Mouse (Mus musculus) liver, embryonic 12.5 days (tissue): ENCODE data around the gene Isy1. TPM values are rescaled to one million over a fixed set of nuclear protein-coding genes. Genes with fewer than 3 reads are reported as not detected.

ENCODE experiments used
- ATAC-seq: fragments of 200-750 bp; cut with Nextera tagmentation; 2 replicates; pipeline ENCODE4 v1.8.0; 2017; ENCODE audit warnings: moderate number of reproducible peaks, mild to moderate bottlenecking, moderate library complexity
- H3K27ac ChIP-seq: fragments of 300-500 bp; sonication (generic); 2 replicates; pipeline ENCODE4 v1.5.1; 2016; ENCODE audit warnings: mild to moderate bottlenecking
- H3K27me3 ChIP-seq: fragments of 300-500 bp; sonication (generic); replicated peaks from 2 replicates; pipeline ENCODE4 v1.6.1; 2016; ENCODE audit warnings: mild to moderate bottlenecking, moderate library complexity
- H3K36me3 ChIP-seq: fragments of 300-500 bp; sonication (generic); 2 replicates; pipeline ENCODE4 v1.6.1; 2016; ENCODE audit warnings: mild to moderate bottlenecking, moderate library complexity
- H3K4me1 ChIP-seq: fragments of 300-500 bp; sonication (generic); 2 replicates; pipeline ENCODE4 v1.6.1; 2016
- H3K4me2 ChIP-seq: fragments of 300-500 bp; sonication (generic); 2 replicates; pipeline ENCODE4 v1.6.1; 2016; ENCODE audit warnings: mild to moderate bottlenecking, moderate library complexity
- H3K4me3 ChIP-seq: fragments of 300-500 bp; sonication (generic); 2 replicates; pipeline ENCODE4 v1.5.1; 2016; ENCODE audit warnings: mild to moderate bottlenecking, moderate library complexity
- H3K9ac ChIP-seq: fragments of 300-500 bp; sonication (generic); 2 replicates; pipeline ENCODE4 v1.6.1; 2016; ENCODE audit warnings: mild to moderate bottlenecking, moderate library complexity
- H3K9me3 ChIP-seq: fragments of 300-500 bp; sonication (generic); replicated peaks from 2 replicates; pipeline ENCODE4 v1.6.1; 2016; ENCODE audit warnings: mild to moderate bottlenecking, moderate library complexity
- WGBS: fragments of 180-500 bp; shearing (Covaris S2); methylation state at CpG from one replicate; pipeline ENCODE4 v1.1.7; 2016; ENCODE audit not compliant: insufficient replicate concordance; 5-methylcytosine and 5-hydroxymethylcytosine counted together
- polyA plus RNA-seq: library from polyadenylated mRNA; unstranded; fragments of >200 nt; fragmentation: Nextera tagmentation; extraction: Ambion mirVana; gene quantifications from 2 replicates; pipeline ENCODE4 v1.2.1, GENCODE M21; 2016

The Isy1 gene
- polyA plus RNA-seq, 1 experiment from 2014 or later, result 59.5 TPM

GRCm38 (mm10) chr6:87845031-87845695 is 6.6 kb upstream of the Isy1 start:
- ATAC-seq, result no peak
- Histone ChIP-seq H3K27me3 (no peaks in the 10 kb centered on the region), H3K9ac (no peak overlapping the region), H3K4me3 (no peak overlapping the region), H3K9me3 (no peaks in the 10 kb centered on the region), H3K4me2 (no peak overlapping the region), H3K4me1 (peaks cover 39% of the 10 kb centered on the region), H3K27ac (0 out of 2 replicates have a peak overlapping the region, but pooled peaks have one; percentile 3), H3K36me3 (peaks cover 84% of the 10 kb centered on the region)
- 85% methylated on average over 13 of the region's 13 CpGs for WGBS

DNA sequence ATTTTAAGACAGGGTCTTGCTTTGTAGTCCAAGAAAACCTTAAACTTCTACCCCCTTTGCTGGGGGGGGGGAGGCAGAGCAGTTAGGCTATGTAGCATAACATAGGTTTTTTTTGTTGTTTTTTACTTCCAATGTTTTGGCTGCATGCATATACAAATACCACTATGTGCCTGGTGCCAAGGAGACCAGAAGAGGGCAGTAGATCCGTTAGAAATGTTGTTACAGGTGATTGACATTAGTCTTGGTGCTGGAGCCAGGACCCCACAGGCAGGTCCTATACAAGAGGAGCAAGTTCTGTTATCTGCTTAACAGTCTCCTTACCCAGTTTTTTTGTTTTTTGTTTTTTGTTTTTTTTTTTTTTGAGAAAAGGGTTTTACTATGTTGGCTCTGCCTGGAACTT is 3.7 kb upstream of the Isy1 start:
- Histone ChIP-seq H3K36me3 (peaks cover 67% of the 10 kb centered on the region), H3K4me2 (no peak overlapping the region), H3K27ac (peak overlapping the region; percentile 21; the same call in 1 of the 2 replicates), H3K27me3 (no peaks in the 10 kb centered on the region), H3K9ac (no peak overlapping the region), H3K9me3 (no peaks in the 10 kb centered on the region), H3K4me1 (peaks cover 40% of the 10 kb centered on the region), H3K4me3 (no peak overlapping the region)
- WGBS, result 16% methylated on average over 1 of the region's 1 CpGs
- no peak for ATAC-seq

- WGBS, result 60% methylated on average over 8 of the region's 8 CpGs
- H3K27ac ChIP-seq, result 0 out of 2 replicates have a peak overlapping the region, but pooled peaks have one; percentile 21
- H3K4me1 ChIP-seq, result peaks cover 40% of the 10 kb centered on the region
- no peaks in the 10 kb centered on the region for H3K27me3 ChIP-seq
- no peak overlapping the region for H3K9ac ChIP-seq
- H3K9me3 ChIP-seq, result no peaks in the 10 kb centered on the region
- ATAC-seq, result no peak
- H3K4me3 ChIP-seq, result no peak overlapping the region
- H3K4me2 ChIP-seq, result no peak overlapping the region
- peaks cover 64% of the 10 kb centered on the region for H3K36me3 ChIP-seq
Measured at GRCm38 (mm10) chr6:87841635-87842034, 3.0 kb upstream of the Isy1 start.

- Histone ChIP-seq H3K27ac (peak overlapping the region; percentile 97), H3K4me2 (peak overlapping the region; percentile 81), H3K36me3 (peaks cover 59% of the 10 kb centered on the region), H3K4me3 (peak overlapping the region; percentile 73), H3K9me3 (no peaks in the 10 kb centered on the region), H3K4me1 (peaks cover 36% of the 10 kb centered on the region), H3K27me3 (no peaks in the 10 kb centered on the region), H3K9ac (peak overlapping the region; percentile 88)
- 48% methylated on average over 11 of the region's 11 CpGs for WGBS
- ATAC-seq, result no peak
Measured at GRCm38 (mm10) chr6:87839797-87840341, 1.3 kb upstream of the Isy1 start.

GRCm38 (mm10) chr6:87835695-87836094 is 2.9 kb downstream of the Isy1 start, which contains the start of gene Gm45140:
Gm45140 (minus strand) TSS chr6:87835795.
- Histone ChIP-seq H3K27me3 (no peaks in the 10 kb centered on the region), H3K4me2 (no peak within 1 kb of the TSS), H3K4me1 (peaks cover 32% of the 10 kb centered on the region), H3K4me3 (no peak within 1 kb of the TSS), H3K36me3 (peaks cover 58% of the 10 kb centered on the region), H3K27ac (no peak within 1 kb of the TSS), H3K9me3 (no peaks in the 10 kb centered on the region), H3K9ac (no peak within 1 kb of the TSS)
- ATAC-seq, result no peak
- WGBS, result 84% methylated on average over 7 of the region's 7 CpGs

DNA sequence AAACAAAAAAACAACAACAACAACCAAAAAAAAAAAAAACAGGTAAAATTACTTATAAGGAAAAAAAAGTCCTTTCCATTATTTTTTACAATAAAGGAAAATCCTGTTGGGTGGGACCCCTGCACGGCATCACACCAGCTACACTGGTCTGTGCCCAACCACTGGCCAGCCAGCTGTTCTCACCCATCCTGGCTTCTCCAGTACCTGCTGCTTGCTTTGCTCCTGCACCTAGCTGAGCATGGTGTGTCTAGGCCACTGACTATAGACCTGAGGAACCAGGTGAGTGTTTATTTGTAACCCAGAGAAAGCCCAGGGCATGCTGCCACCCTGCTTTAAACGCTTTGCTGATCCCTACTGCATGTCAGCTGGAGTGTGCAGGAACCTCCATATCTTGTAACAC is 18.2 kb downstream of the Isy1 start:
- H3K9ac ChIP-seq, result no peak overlapping the region
- no peak overlapping the region for H3K4me3 ChIP-seq
- H3K36me3 ChIP-seq, result peaks cover 100% of the 10 kb centered on the region
- H3K9me3 ChIP-seq, result no peaks in the 10 kb centered on the region
- H3K4me2 ChIP-seq, result no peak overlapping the region
- ATAC-seq, result no peak
- peaks cover 8% of the 10 kb centered on the region; the same call in 1 of the 2 replicates for H3K4me1 ChIP-seq
- H3K27ac ChIP-seq, result no peak overlapping the region
- WGBS, result 84% methylated on average over 2 of the region's 2 CpGs
- no peaks in the 10 kb centered on the region for H3K27me3 ChIP-seq

DNA sequence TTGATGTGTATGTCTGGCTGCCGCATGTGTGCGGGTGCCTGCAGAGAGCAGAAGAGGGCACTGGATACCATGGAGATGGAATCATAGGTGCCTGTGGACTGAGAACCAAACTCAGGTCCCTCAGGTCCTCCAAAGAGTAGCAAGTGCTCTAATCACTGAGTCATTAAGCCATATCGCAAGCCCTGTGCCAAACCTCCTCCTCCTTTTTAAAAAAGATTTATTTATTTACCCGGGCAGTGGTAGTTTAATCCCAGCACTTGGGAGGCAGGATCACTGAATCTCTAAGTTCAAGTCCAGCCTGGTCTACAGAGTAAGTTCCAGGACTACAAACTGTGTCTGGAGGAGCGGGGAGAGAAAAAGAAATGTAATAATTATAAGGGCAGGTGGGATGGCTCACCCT is 24.1 kb downstream of the Isy1 start:
- no peak for ATAC-seq
- WGBS, result 85% methylated on average over 5 of the region's 5 CpGs
- Histone ChIP-seq H3K36me3 (peaks cover 62% of the 10 kb centered on the region), H3K9ac (no peak overlapping the region), H3K4me2 (no peak overlapping the region), H3K27me3 (no peaks in the 10 kb centered on the region), H3K9me3 (no peaks in the 10 kb centered on the region), H3K27ac (no peak overlapping the region), H3K4me1 (peaks cover 34% of the 10 kb centered on the region), H3K4me3 (no peak overlapping the region)

- H3K4me3 ChIP-seq, result peak overlapping the region; percentile 72
- peaks cover 49% of the 10 kb centered on the region for H3K36me3 ChIP-seq
- H3K4me2 ChIP-seq, result peak overlapping the region; percentile 86
- H3K9me3 ChIP-seq, result no peaks in the 10 kb centered on the region
- no peak for ATAC-seq
- H3K4me1 ChIP-seq, result peaks cover 52% of the 10 kb centered on the region
- H3K27ac ChIP-seq, result peak overlapping the region; percentile 98
- H3K9ac ChIP-seq, result peak overlapping the region; percentile 93
- no peaks in the 10 kb centered on the region for H3K27me3 ChIP-seq
- 90% methylated on average over 1 of the region's 1 CpGs for WGBS
Measured at GRCm38 (mm10) chr6:87812656-87813055, 25.9 kb downstream of the Isy1 start.

- peak; percentile 92 for ATAC-seq
- WGBS, result under 1% methylated on average over 56 of the region's 56 CpGs
- Histone ChIP-seq H3K4me3 (peak within 1 kb of the TSS; percentile 72), H3K9ac (peak within 1 kb of the TSS; percentile 93), H3K9me3 (no peaks in the 10 kb centered on the region), H3K4me1 (peaks cover 55% of the 10 kb centered on the region), H3K27ac (peak within 1 kb of the TSS; percentile 98), H3K4me2 (peak within 1 kb of the TSS; percentile 86), H3K27me3 (no peaks in the 10 kb centered on the region), H3K36me3 (peaks cover 44% of the 10 kb centered on the region)
Measured at GRCm38 (mm10) chr6:87811675-87812338, 26.8 kb downstream of the Isy1 start, which contains the start of gene Rab43. Rab43 (minus strand) TSS chr6:87812164.

- Histone ChIP-seq H3K4me2 (peak overlapping the region; percentile 86), H3K27me3 (no peaks in the 10 kb centered on the region), H3K9me3 (no peaks in the 10 kb centered on the region), H3K4me1 (peaks cover 61% of the 10 kb centered on the region), H3K36me3 (peaks cover 36% of the 10 kb centered on the region), H3K4me3 (peak overlapping the region; percentile 72), H3K27ac (peak overlapping the region; percentile 98), H3K9ac (peak overlapping the region; percentile 93)
- under 1% methylated on average over 76 of the region's 77 CpGs for WGBS
- peak; percentile 5; the same call in 1 of the 2 replicates for ATAC-seq
Measured at GRCm38 (mm10) chr6:87810713-87811669, 27.6 kb downstream of the Isy1 start.

GRCm38 (mm10) chr6:87810311-87810710 is 28.3 kb downstream of the Isy1 start:
- peak overlapping the region; percentile 72 for H3K4me3 ChIP-seq
- H3K27ac ChIP-seq, result peak overlapping the region; percentile 98
- H3K9me3 ChIP-seq, result no peaks in the 10 kb centered on the region
- H3K36me3 ChIP-seq, result peaks cover 35% of the 10 kb centered on the region
- no peaks in the 10 kb centered on the region for H3K27me3 ChIP-seq
- H3K4me1 ChIP-seq, result peaks cover 67% of the 10 kb centered on the region
- no peak for ATAC-seq
- H3K9ac ChIP-seq, result peak overlapping the region; percentile 93
- 35% methylated on average over 6 of the region's 6 CpGs for WGBS
- peak overlapping the region; percentile 86 for H3K4me2 ChIP-seq
